Mouse (Mus musculus): ENCODE results near the gene 4930535I16Rik. TPM values are rescaled to one million over a fixed set of nuclear protein-coding genes. Genes with fewer than 3 reads are reported as not detected.
"Not testable (repeated sequence)": the region's sequence is repeated elsewhere in the genome, so short reads cannot be mapped to it uniquely, and the experiment has no call there.

Gene 4930535I16Rik
- total RNA-seq (2021): not detected
- long read RNA-seq, experiment 1: 0 reads
- long read RNA-seq, experiment 2: 0 reads

GRCm38 (mm10) chr4:123917548-123918140 lies at the start of gene 4930535I16Rik:
Gene 4930535I16Rik, minus strand, starts transcription at chr4:123918022.
- intact Hi-C loops (cut with DNase I): no loop called here
- DNase-seq (ENCODE audit: low spot score in 2 of 2): no peak

GRCm38 (mm10) chr4:123962721-123963120 lies 44.9 kb upstream of the 4930535I16Rik start:
- DNase-seq (ENCODE audit: low spot score in 2 of 2): no peak
- intact Hi-C loops (cut with DNase I): no loop called here

- intact Hi-C loops (cut with DNase I): no loop called here
- no peak for DNase-seq (ENCODE audit: low spot score in 2 of 2)
These were observed 43.1 kb upstream of the 4930535I16Rik start for GRCm38 (mm10) chr4:123960955-123961354.

- DNase-seq (ENCODE audit: low spot score in 2 of 2): no peak
- intact Hi-C loops (cut with DNase I): loop anchor here (5.0 kb wide), 3 partner anchors 184 to 709 kb away; no protein-coding TSS in a partner anchor
These were observed 40.1 kb upstream of the 4930535I16Rik start for GRCm38 (mm10) chr4:123957891-123958290.

GRCm38 (mm10) chr4:123957492-123957808 lies 39.6 kb upstream of the 4930535I16Rik start:
- no peak for DNase-seq (ENCODE audit: low spot score in 2 of 2)
- intact Hi-C loops (cut with DNase I): loop anchor here (5.0 kb wide), 3 partner anchors 185 to 710 kb away; no protein-coding TSS in a partner anchor

GRCm38 (mm10) chr4:123956703-123957491 lies 39.1 kb upstream of the 4930535I16Rik start:
- intact Hi-C loops (cut with DNase I): loop anchor here (5.0 kb wide), 3 partner anchors 185 to 710 kb away; no protein-coding TSS in a partner anchor
- peak; percentile 62 to 81 for DNase-seq (ENCODE audit: low spot score in 2 of 2)

GRCm38 (mm10) chr4:123952059-123952458 lies 34.2 kb upstream of the 4930535I16Rik start:
- intact Hi-C loops (cut with DNase I): no loop called here
- no peak for DNase-seq (ENCODE audit: low spot score in 2 of 2)

GRCm38 (mm10) chr4:123949649-123950048 lies 31.8 kb upstream of the 4930535I16Rik start:
- no peak for DNase-seq (ENCODE audit: low spot score in 2 of 2)
- intact Hi-C loops (cut with DNase I): no loop called here

GRCm38 (mm10) chr4:123948901-123949300 lies 31.1 kb upstream of the 4930535I16Rik start:
- DNase-seq (ENCODE audit: low spot score in 2 of 2): no peak
- intact Hi-C loops (cut with DNase I): no loop called here

- DNase-seq (ENCODE audit: low spot score in 2 of 2): no peak
- intact Hi-C loops (cut with DNase I): no loop called here
These were observed 29.3 kb upstream of the 4930535I16Rik start for GRCm38 (mm10) chr4:123947149-123947548.

- DNase-seq (ENCODE audit: low spot score in 2 of 2): no peak
- intact Hi-C loops (cut with DNase I): no loop called here
These were observed 28.9 kb upstream of the 4930535I16Rik start for GRCm38 (mm10) chr4:123946701-123947100.

GRCm38 (mm10) chr4:123940878-123941277 lies 23.1 kb upstream of the 4930535I16Rik start:
- intact Hi-C loops (cut with DNase I): loop anchor here (5.0 kb wide), 1 partner anchor 736 kb away; no protein-coding TSS in a partner anchor
- DNase-seq (ENCODE audit: low spot score in 2 of 2): not testable (repeated sequence)

GRCm38 (mm10) chr4:123939838-123940237 lies 22.0 kb upstream of the 4930535I16Rik start:
- intact Hi-C loops (cut with DNase I): loop anchor here (5.0 kb wide), 1 partner anchor 737 kb away; no protein-coding TSS in a partner anchor

GRCm38 (mm10) chr4:123936059-123936458 lies 18.2 kb upstream of the 4930535I16Rik start:
- intact Hi-C loops (cut with DNase I): no loop called here
- DNase-seq (ENCODE audit: low spot score in 2 of 2): no peak

More at GRCm38 (mm10) chr4:123939838-123940237, 22.0 kb upstream of the 4930535I16Rik start:
- DNase-seq (ENCODE audit: low spot score in 2 of 2): peak; percentile 77 to 88

- intact Hi-C loops (cut with DNase I): no loop called here
- no peak for DNase-seq (ENCODE audit: low spot score in 2 of 2)
These were observed 16.5 kb upstream of the 4930535I16Rik start for GRCm38 (mm10) chr4:123934306-123934705.

GRCm38 (mm10) chr4:123929994-123930393 lies 12.2 kb upstream of the 4930535I16Rik start:
- intact Hi-C loops (cut with DNase I): no loop called here
- DNase-seq (ENCODE audit: low spot score in 2 of 2): no peak

GRCm38 (mm10) chr4:123927961-123928360 lies 10.1 kb upstream of the 4930535I16Rik start:
- intact Hi-C loops (cut with DNase I): no loop called here
- DNase-seq (ENCODE audit: low spot score in 2 of 2): peak in 1 of 2 experiments; percentile 28

GRCm38 (mm10) chr4:123921055-123921565 lies 3.3 kb upstream of the 4930535I16Rik start:
- intact Hi-C loops (cut with DNase I): no loop called here
- DNase-seq (ENCODE audit: low spot score in 2 of 2): no peak

- intact Hi-C loops (cut with DNase I): no loop called here
- no peak for DNase-seq (ENCODE audit: low spot score in 2 of 2)
These were observed 1.0 kb upstream of the 4930535I16Rik start for GRCm38 (mm10) chr4:123918851-123919250.
